Mouse (Mus musculus): ENCODE measurements at regions not wholly inside any gene's neighbourhood (a gene's known extent, or its start where the extent isn't known, plus 50 kb on each side); places are given as distances from the start of the nearest gene placed in this dataset.

DNA sequence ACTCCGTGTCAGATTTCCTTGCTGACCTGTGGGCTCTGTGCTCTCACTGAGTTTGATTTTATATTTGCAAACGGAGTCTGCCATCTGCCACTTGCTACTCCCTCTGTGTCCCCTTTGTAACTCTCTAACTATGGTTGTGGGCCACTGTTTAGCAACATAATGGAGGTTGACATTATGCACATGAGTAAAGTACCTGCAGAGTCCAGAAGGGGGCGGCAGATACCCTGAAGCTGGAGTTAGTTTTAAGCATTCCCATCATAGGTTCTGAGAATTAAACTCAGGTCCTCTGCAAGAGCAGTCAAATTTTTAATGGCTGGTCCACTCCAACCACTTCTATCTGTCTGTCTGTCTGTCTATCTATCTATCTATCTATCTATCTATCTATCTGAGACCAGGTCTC, 796.7 kb downstream of the Tmem132b start:
- TF ChIP-seq CTCF (IDR thresholded peaks at IDR 0.05) (no peak), EP300 (IDR thresholded peaks at IDR 0.05) (no peak)
